Mouse (Mus musculus): ENCODE results near the gene Arhgap25.

DNA sequence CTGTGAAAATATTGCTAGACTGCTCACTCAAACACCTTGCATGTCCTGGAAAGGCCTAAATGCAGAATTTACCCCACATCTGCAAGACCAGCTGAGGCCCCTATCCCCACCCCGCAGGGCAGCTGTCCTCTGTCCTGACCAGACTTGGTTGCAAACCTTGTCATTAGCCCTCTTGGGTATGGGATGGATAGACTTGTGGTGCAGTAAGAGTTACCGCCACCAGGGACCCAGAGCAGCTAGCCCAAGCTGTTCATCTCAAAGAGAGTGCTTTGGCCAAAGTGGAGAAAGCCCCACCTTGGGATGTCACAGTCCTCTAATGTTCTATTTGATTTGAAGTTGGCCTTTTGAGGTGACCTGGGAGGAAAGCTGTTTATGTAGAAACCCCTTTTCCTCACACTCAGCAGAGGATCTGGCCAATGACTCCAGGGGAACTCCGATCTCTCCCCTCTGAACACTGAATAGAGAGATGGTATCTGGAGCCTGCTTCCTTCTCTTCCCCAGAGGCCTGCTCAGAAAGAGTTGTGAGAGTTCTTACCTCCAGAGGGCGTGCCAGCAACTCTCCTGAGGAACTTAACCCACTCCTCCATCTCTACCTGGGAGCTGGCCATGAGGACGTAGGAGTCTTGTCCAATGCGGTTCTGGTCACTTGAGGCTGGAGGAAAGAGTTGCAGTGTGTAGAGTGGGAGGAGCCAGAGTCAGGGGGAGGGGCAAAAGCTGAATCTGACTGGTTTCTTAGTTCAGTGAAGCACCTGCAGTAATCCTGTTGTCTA is 45.2 kb downstream of the Arhgap25 start:
- TF ChIP-seq CTCF (IDR thresholded peaks at IDR 0.05; ENCODE audit: control insufficient read depth, insufficient read depth, insufficient read length) (no peak), MAX (IDR thresholded peaks at IDR 0.05) (no peak), CEBPB (IDR thresholded peaks at IDR 0.05; ENCODE audit: low read depth) (no peak)

Measured in C2C12 (cell line).